Comparison of ENCODE assay signal across 8 mouse cellular contexts in genomic region chr9:43238167-43238566, GRCm38 (mm10). TPM values are rescaled to one million over a fixed set of nuclear protein-coding genes. Genes with fewer than 3 reads are reported as not detected.
A peak's percentile ranks its signal among the peaks of the same experiment; 100 is the strongest.
DNase-seq lines count a peak whose midpoint lies in the region; ATAC-seq lines count a peak whose summit lies in the region.

No protein-coding gene starts in this region.

- H3K9me3 ChIP-seq in heart, embryonic 15.5 days (replicated peaks): no peaks in the 10 kb centered on the region
- no peaks in the 10 kb centered on the region for H3K9me3 ChIP-seq in embryonic facial prominence, embryonic 15.5 days (replicated peaks)
- no peaks in the 10 kb centered on the region for H3K9me3 ChIP-seq in limb, embryonic 13.5 days

- DNase-seq in heart, adult 11 months: no peak
- peak; percentile 28 for DNase-seq in 3134 (ENCODE audit: extremely low read depth, insufficient read length, low spot score)
- no peak for DNase-seq in spleen, postnatal 4 days (ENCODE audit: low spot score in 2 of 2)
- DNase-seq in urinary bladder, postnatal 25 days (ENCODE audit: low spot score): no peak
- no peak for DNase-seq in left cerebral cortex, postnatal 4 days

- H3K4me2 ChIP-seq in heart, embryonic 15.5 days: peak overlapping the region; percentile 84
- peak overlapping the region; percentile 67 for H3K4me2 ChIP-seq in embryonic facial prominence, embryonic 15.5 days (replicated peaks)
- H3K4me2 ChIP-seq in limb, embryonic 13.5 days (replicated peaks): peak overlapping the region; percentile 91

- no peaks in the 10 kb centered on the region for H3K36me3 ChIP-seq in heart, embryonic 15.5 days
- H3K36me3 ChIP-seq in embryonic facial prominence, embryonic 15.5 days: 0 out of 2 replicates have a peak, but pooled peaks cover 3% of the 10 kb centered on the region
- peaks cover 35% of the 10 kb centered on the region for H3K36me3 ChIP-seq in limb, embryonic 13.5 days

- ATAC-seq in heart, embryonic 15.5 days (replicated peaks; ENCODE audit: insufficient number of reproducible peaks, insufficient read depth, low FRiP score, low read depth): no peak
- ATAC-seq in embryonic facial prominence, embryonic 15.5 days (ENCODE audit: insufficient number of reproducible peaks, low FRiP score, low TSS enrichment, low read depth): no peak
- no peak for ATAC-seq in limb, embryonic 13.5 days (ENCODE audit: low FRiP score, low read depth)

- H3K4me1 ChIP-seq in heart, embryonic 15.5 days (replicated peaks): peaks cover 58% of the 10 kb centered on the region
- H3K4me1 ChIP-seq in embryonic facial prominence, embryonic 15.5 days: peaks cover 65% of the 10 kb centered on the region
- peaks cover 69% of the 10 kb centered on the region for H3K4me1 ChIP-seq in limb, embryonic 13.5 days

- 61% methylated on average over 2 of the region's 2 CpGs for WGBS in heart, embryonic 15.5 days
- 40% methylated on average over 2 of the region's 2 CpGs for WGBS in embryonic facial prominence, embryonic 15.5 days
- WGBS in limb, embryonic 13.5 days: 35% methylated on average over 2 of the region's 2 CpGs

- H3K9ac ChIP-seq in heart, embryonic 15.5 days: peak overlapping the region; percentile 74
- H3K9ac ChIP-seq in embryonic facial prominence, embryonic 15.5 days: peak overlapping the region; percentile 81; the same call in 1 of the 2 replicates
- H3K9ac ChIP-seq in limb, embryonic 13.5 days: peak overlapping the region; percentile 96

- H3K27ac ChIP-seq in heart, embryonic 15.5 days: no peak overlapping the region; the same call in 1 of the 2 replicates
- H3K27ac ChIP-seq in embryonic facial prominence, embryonic 15.5 days (replicated peaks): peak overlapping the region; percentile 94
- H3K27ac ChIP-seq in limb, embryonic 13.5 days: peak overlapping the region; percentile 97; the same call in 1 of the 2 replicates

- H3K4me3 ChIP-seq in heart, embryonic 15.5 days: peak overlapping the region; percentile 83
- peak overlapping the region; percentile 91 for H3K4me3 ChIP-seq in embryonic facial prominence, embryonic 15.5 days (replicated peaks)
- H3K4me3 ChIP-seq in limb, embryonic 13.5 days: peak overlapping the region; percentile 99

- intact Hi-C loops in left cerebral cortex, postnatal 4 days (cut with DNase I): no loop called here

- peaks cover 4% of the 10 kb centered on the region; the same call in 1 of the 2 replicates for H3K27me3 ChIP-seq in heart, embryonic 15.5 days
- no peaks in the 10 kb centered on the region for H3K27me3 ChIP-seq in embryonic facial prominence, embryonic 15.5 days
- H3K27me3 ChIP-seq in limb, embryonic 13.5 days: no peaks in the 10 kb centered on the region

RNA-seq across cellular contexts. Expression of gene Oaf, which starts 1.5 kb away (rescaled TPM):
- 22.8 and 31.2 TPM in 2 replicates for polyA plus RNA-seq in heart, embryonic 15.5 days (2015; fragmentation: Nextera tagmentation; extraction: Ambion mirVana)
- 91.2 and 96.9 TPM in 2 replicates for polyA plus RNA-seq in embryonic facial prominence, embryonic 15.5 days (2015; fragmentation: Nextera tagmentation; extraction: Ambion mirVana)
- polyA plus RNA-seq in limb, embryonic 13.5 days (2015; fragmentation: Nextera tagmentation; extraction: Ambion mirVana): 103 and 106 TPM in 2 replicates
- total RNA-seq in left cerebral cortex, postnatal 4 days (2021): 1 to 10 TPM; 3.6 to 4.1 TPM

RNA-seq across cellular contexts. Expression of gene Pou2f3, which starts 28.0 kb away (rescaled TPM):
- 0.11 and 0.18 TPM in 2 replicates for polyA plus RNA-seq in heart, embryonic 15.5 days (2015; fragmentation: Nextera tagmentation; extraction: Ambion mirVana)
- 11.2 and 12.7 TPM in 2 replicates for polyA plus RNA-seq in embryonic facial prominence, embryonic 15.5 days (2015; fragmentation: Nextera tagmentation; extraction: Ambion mirVana)
- 0.74 and 1.1 TPM in 2 replicates for polyA plus RNA-seq in limb, embryonic 13.5 days (2015; fragmentation: Nextera tagmentation; extraction: Ambion mirVana)
- total RNA-seq in left cerebral cortex, postnatal 4 days (2021): not detected
